Mouse (Mus musculus): ENCODE measurements around the gene Emc7. TPM values are rescaled to one million over a fixed set of nuclear protein-coding genes. Genes with fewer than 3 reads are reported as not detected.

Emc7 gene
- polyA plus RNA-seq, 1 experiment from 2014 or later = 25.8 TPM

DNA sequence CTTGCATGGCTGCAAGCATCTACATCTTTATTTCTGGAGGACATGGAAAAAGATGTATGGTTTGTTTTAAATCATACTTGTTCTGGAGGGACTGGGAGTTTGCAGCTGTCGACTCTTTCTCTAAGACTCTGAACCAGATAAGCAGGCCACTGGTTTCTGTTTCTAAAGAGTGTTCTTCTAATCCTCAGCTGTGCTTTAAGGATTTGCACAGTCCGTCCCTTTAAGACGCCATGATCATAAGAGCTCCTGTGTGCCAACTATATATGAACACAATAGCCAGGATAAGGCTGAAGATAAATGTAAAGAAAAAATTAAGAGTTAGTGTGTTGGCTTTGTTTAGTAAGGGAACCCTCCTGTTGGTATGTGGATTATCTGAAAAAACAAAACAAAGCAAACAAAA is 61.9 kb downstream of the Emc7 start:
- in situ Hi-C loops (cut with MboI; ENCODE audit: low pct_unique_long_range_greater_than_20kb) = loop anchor here (10.0 to 25.0 kb wide), 2 partner anchors 768 to 921 kb away; partner anchors contain the start of gene Tmco5b
- TF ChIP-seq CTCF (IDR thresholded peaks at IDR 0.05) = no peak
- ChIA-PET CTCF (interaction anchor here (1.0 kb wide), 3 partner anchors 9 to 17 kb away, joined by 3 read pairs; no protein-coding TSS in a partner anchor), POLR2A (no interaction called here)
- no peak for ATAC-seq
- DNase-seq (ENCODE audit: low read depth, low spot score) = no peak
- no peaks in the 10 kb centered on the region for H3K27me3 ChIP-seq

DNA sequence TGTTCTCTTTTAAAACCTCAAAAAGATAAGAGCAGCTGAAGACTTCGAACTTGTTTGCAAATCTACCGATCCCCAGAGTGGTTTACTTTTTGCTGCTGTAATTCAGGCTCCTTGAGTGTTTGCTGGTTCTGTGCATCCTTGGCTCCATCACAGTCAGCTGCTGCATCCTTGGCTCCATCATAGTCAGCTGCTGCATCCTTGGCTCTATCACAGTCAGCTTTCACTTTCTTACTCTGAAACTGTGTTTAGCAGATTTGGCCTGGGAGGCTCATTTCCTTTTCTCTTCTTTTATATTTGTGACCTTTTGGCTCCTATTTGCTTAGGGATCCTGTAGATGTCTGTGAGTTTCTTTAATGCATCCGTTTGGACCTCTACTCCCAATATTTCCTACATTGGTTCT is 62.4 kb downstream of the Emc7 start:
- POLR2A ChIA-PET = no interaction called here
- DNase-seq (ENCODE audit: low read depth, low spot score) (no peak), ATAC-seq (no peak)
- no peak for TF ChIP-seq CTCF (IDR thresholded peaks at IDR 0.05)
- CTCF ChIA-PET = interaction anchor here (1.0 kb wide), 3 partner anchors 9 to 16 kb away, joined by 3 read pairs; no protein-coding TSS in a partner anchor
- in situ Hi-C loops (cut with MboI; ENCODE audit: low pct_unique_long_range_greater_than_20kb) = loop anchor here (10.0 to 25.0 kb wide), 2 partner anchors 768 to 920 kb away; partner anchors contain the start of gene Tmco5b
- no peaks in the 10 kb centered on the region for H3K27me3 ChIP-seq

DNA sequence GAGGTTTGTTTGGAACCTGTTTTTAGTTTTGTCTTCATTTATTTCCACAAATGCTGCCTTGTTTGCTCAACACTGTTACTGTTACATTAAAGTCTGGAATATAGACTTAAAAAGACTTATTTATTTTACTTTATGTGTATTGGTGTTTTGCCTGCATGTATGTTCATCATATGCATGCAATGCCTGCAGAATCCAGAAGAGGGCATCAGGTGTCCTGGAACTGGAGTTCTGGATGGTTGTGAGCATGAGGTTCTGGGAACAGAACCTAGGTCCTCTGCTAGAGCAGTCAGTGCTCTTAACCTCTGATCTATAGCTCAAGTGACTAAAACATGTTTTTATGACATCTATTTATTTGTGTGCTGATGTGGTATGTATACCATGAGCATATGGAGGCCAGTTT is 63.7 kb downstream of the Emc7 start:
- ChIA-PET CTCF (no interaction called here), POLR2A (interaction anchor here (0.6 kb wide), 1 partner anchor 36 kb away, joined by 9 read pairs; no protein-coding TSS in a partner anchor)
- ATAC-seq = no peak
- DNase-seq (ENCODE audit: low read depth, low spot score) = no peak
- peak; percentile 33 for TF ChIP-seq CTCF (IDR thresholded peaks at IDR 0.05)
- no peaks in the 10 kb centered on the region for H3K27me3 ChIP-seq
- in situ Hi-C loops (cut with MboI; ENCODE audit: low pct_unique_long_range_greater_than_20kb) = loop anchor here (10.0 to 25.0 kb wide), 2 partner anchors 766 to 919 kb away; partner anchors contain the start of gene Tmco5b

DNA sequence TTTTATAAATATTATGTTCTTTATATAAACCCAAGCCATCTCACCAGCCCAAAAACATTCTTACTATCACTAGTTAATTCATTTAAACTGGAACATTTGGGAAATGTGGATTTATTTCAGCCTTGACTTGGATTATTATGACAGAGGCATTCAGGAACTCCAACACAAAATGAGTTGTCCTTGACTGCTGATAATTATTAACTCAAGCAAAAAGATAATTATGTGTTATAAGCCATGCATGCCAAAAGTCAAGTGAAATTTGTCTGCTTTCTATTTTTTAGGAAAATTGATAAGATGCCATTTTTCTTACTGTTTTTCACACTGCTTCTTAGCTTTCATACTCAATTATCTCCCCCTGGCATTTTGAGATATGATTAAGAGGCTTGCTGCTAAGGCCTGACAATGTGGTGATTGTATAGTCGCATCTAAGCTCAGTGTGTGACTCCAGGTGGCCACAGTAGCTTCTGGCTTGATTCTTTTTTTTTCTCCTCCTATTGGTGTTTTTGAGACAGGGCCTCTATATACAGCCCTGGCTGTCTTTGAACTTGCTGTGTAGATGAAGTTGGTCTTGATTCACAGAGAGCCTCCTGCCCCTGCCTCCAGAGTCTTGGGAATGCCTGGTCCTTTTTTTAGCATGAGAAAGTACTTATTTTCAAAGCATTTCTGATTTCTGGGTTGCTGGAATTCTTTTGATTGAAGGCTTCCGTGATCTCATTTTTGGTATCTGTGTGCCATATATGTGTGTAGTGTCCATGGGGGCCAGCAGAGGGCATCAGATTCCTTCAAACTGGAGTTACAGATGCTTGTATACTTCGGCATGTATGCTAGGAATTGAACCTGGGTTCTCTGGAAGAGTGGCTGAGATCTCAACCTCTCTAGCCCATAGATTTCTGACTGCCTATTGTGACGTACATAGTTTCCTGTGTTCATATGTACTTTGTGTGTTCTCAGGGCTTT is 66.0 kb downstream of the Emc7 start:
- TF ChIP-seq CTCF (IDR thresholded peaks at IDR 0.05) = peak; percentile 49
- no peaks in the 10 kb centered on the region for H3K27me3 ChIP-seq
- ATAC-seq = no peak
- no peak for DNase-seq (ENCODE audit: low read depth, low spot score)
- POLR2A ChIA-PET = no interaction called here
- in situ Hi-C loops (cut with MboI; ENCODE audit: low pct_unique_long_range_greater_than_20kb) = loop anchor here (25.0 kb wide), 1 partner anchor 916 kb away; no protein-coding TSS in a partner anchor
- CTCF ChIA-PET = no interaction called here

Other genes starting within 250 kb of the Emc7 start
- 46.9 TPM for gene Lpcat4, start 215.5 kb upstream of the Emc7 start, polyA plus RNA-seq (2021)
- 0.10 TPM for gene Nutm1, start 195.7 kb upstream of the Emc7 start, polyA plus RNA-seq (2021)
- gene Nop10, start 193.1 kb upstream of the Emc7 start, polyA plus RNA-seq (2021) = 55.3 TPM
- 25.5 TPM for gene Slc12a6, start 189.2 kb upstream of the Emc7 start, polyA plus RNA-seq (2021)
- gene Gm21985, start 188.7 kb upstream of the Emc7 start, polyA plus RNA-seq (2021) = 0.06 TPM
- 118 TPM for gene Emc4, start 87.0 kb upstream of the Emc7 start, polyA plus RNA-seq (2021)
- 17.4 TPM for gene Katnbl1, start 75.8 kb upstream of the Emc7 start, polyA plus RNA-seq (2021)
- not detected for gene Chrm5, start 25.8 kb downstream of the Emc7 start, polyA plus RNA-seq (2021)
- gene Aven, start 38.0 kb downstream of the Emc7 start, polyA plus RNA-seq (2021) = 13.3 TPM